Mouse (Mus musculus) lung, embryonic 14.5 days (tissue): Measurements from ENCODE around the gene Gm4491. TPM values are rescaled to one million over a fixed set of nuclear protein-coding genes. Genes with fewer than 3 reads are reported as not detected.

Experiments used
- ATAC-seq: fragments of 200-750 bp; cut with Nextera tagmentation; 2 replicates; pipeline ENCODE4 v1.8.0; 2017; ENCODE audit warnings: mild to moderate bottlenecking, moderate TSS enrichment, moderate library complexity; ENCODE audit not compliant: insufficient read depth
- DNase-seq: peaks from one replicate; pipeline ENCODE4 v3.0.0-alpha.2; 2015
- H3K27ac ChIP-seq: fragments of 300-500 bp; sonication (generic); 2 replicates; pipeline ENCODE4 v1.5.1; 2014; ENCODE audit warnings: low read depth, mild to moderate bottlenecking, moderate library complexity
- H3K27me3 ChIP-seq: fragments of 300-500 bp; sonication (generic); 2 replicates; pipeline ENCODE4 v1.6.1; 2014; ENCODE audit warnings: low read length, control low read depth; ENCODE audit not compliant: insufficient read depth
- H3K36me3 ChIP-seq: fragments of 300-500 bp; sonication (generic); 2 replicates; pipeline ENCODE4 v1.6.1; 2014; ENCODE audit warnings: control low read depth; ENCODE audit not compliant: insufficient read depth
- H3K4me1 ChIP-seq: fragments of 300-500 bp; sonication (generic); 2 replicates; pipeline ENCODE4 v1.6.1; 2014; ENCODE audit warnings: antibody characterized with exemption, control low read depth; ENCODE audit not compliant: insufficient read depth
- H3K4me2 ChIP-seq: fragments of 300-500 bp; sonication (generic); 2 replicates; pipeline ENCODE4 v1.6.1; 2014; ENCODE audit warnings: mild to moderate bottlenecking
- H3K4me3 ChIP-seq: fragments of 300-500 bp; sonication (generic); 2 replicates; pipeline ENCODE4 v1.5.1; 2014; ENCODE audit warnings: low read depth, low read length
- H3K9ac ChIP-seq: fragments of 300-500 bp; sonication (generic); 2 replicates; pipeline ENCODE4 v1.6.1; 2014
- H3K9me3 ChIP-seq: fragments of 300-500 bp; sonication (generic); 2 replicates; pipeline ENCODE4 v1.6.1; 2016; ENCODE audit warnings: low read depth, low read length, control low read depth
- CTCF ChIP-seq: IDR thresholded peaks from 2 replicates; pipeline ENCODE4 v1.5.1; 2016; ENCODE audit warnings: antibody characterized with exemption, low read depth
- WGBS: fragments of 180-500 bp; shearing (Covaris S2); extraction: QIAGEN DNeasy Blood & Tissue Kit; methylation state at CpG from one replicate; pipeline ENCODE4 v1.1.7; 2014; 5-methylcytosine and 5-hydroxymethylcytosine counted together
- polyA plus RNA-seq: library from polyadenylated mRNA; unstranded; fragments of >200 nt; fragmentation: Nextera tagmentation; extraction: Ambion mirVana; gene quantifications from 2 replicates; pipeline ENCODE4 v1.2.1, GENCODE M21; 2014

Gm4491 gene
- polyA plus RNA-seq, 1 experiment from 2014 or later: not detected

- Histone ChIP-seq H3K27ac (no peak within 1 kb of the TSS), H3K4me3 (peak within 1 kb of the TSS; percentile 53), H3K4me1 (no peaks in the 10 kb centered on the region), H3K27me3 (peaks cover 68% of the 10 kb centered on the region), H3K9me3 (no peaks in the 10 kb centered on the region), H3K9ac (peak within 1 kb of the TSS; percentile 47), H3K36me3 (no peaks in the 10 kb centered on the region), H3K4me2 (peak within 1 kb of the TSS; percentile 98)
- DNase-seq (peak; percentile 50), ATAC-seq (peak; percentile 60)
- under 1% methylated on average over 99 of the region's 101 CpGs for WGBS
- peak; percentile 10; the same call in 1 of the 2 replicates for TF ChIP-seq CTCF
These were observed 11.3 kb downstream of the Gm4491 start, which contains the start of gene Gjb2 for GRCm38 (mm10) chr14:57104106-57105023. TSS of gene Gjb2 (minus strand) at chr14:57104702.

DNA sequence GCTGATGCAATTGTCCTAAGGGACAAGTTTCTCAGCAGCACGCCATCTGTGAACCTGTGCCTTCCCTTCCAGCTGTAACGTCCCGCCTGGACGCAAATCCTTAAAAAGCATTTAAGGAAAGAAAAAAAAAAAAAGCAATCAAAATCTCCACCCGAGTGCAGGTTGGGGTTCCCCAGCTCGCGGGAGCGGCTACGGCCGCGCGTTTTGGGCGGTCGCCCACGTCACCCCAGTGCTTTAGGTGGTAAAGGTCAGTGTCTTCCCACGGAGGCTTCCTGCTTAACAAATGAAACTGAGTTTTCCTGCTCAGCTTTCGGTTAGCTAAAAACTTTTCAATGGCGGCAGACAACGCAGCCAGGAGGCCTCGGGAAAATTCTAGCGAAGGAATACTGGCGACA is 12.0 kb downstream of the Gm4491 start:
- ATAC-seq (no peak), DNase-seq (peak; percentile 12)
- TF ChIP-seq CTCF: no peak
- Histone ChIP-seq H3K9me3 (no peaks in the 10 kb centered on the region), H3K36me3 (no peaks in the 10 kb centered on the region), H3K4me2 (peak overlapping the region; percentile 98), H3K27ac (no peak overlapping the region), H3K9ac (peak overlapping the region; percentile 47), H3K4me1 (no peaks in the 10 kb centered on the region), H3K27me3 (peaks cover 68% of the 10 kb centered on the region), H3K4me3 (peak overlapping the region; percentile 53)
- 2% methylated on average over 22 of the region's 22 CpGs for WGBS

GRCm38 (mm10) chr14:57103121-57103520 is 12.6 kb downstream of the Gm4491 start:
- Histone ChIP-seq H3K27ac (no peak overlapping the region), H3K9me3 (no peaks in the 10 kb centered on the region), H3K4me2 (no peak overlapping the region), H3K4me1 (no peaks in the 10 kb centered on the region), H3K27me3 (peaks cover 68% of the 10 kb centered on the region), H3K36me3 (no peaks in the 10 kb centered on the region), H3K4me3 (no peak overlapping the region), H3K9ac (no peak overlapping the region)
- no peak for ATAC-seq
- no peak for DNase-seq
- TF ChIP-seq CTCF: no peak
- 48% methylated on average over 6 of the region's 6 CpGs for WGBS

GRCm38 (mm10) chr14:57101623-57102022 is 14.1 kb downstream of the Gm4491 start:
- ATAC-seq (no peak), DNase-seq (no peak)
- no peaks in the 10 kb centered on the region for H3K9me3 ChIP-seq
- 64% methylated on average over 7 of the region's 7 CpGs for WGBS
- peaks cover 54% of the 10 kb centered on the region for H3K27me3 ChIP-seq
- no peak overlapping the region for H3K4me3 ChIP-seq
- H3K4me1 ChIP-seq: no peaks in the 10 kb centered on the region
- H3K27ac ChIP-seq: no peak overlapping the region
- no peak overlapping the region for H3K4me2 ChIP-seq
- no peak for TF ChIP-seq CTCF
- no peak overlapping the region for H3K9ac ChIP-seq
- H3K36me3 ChIP-seq: no peaks in the 10 kb centered on the region

DNA sequence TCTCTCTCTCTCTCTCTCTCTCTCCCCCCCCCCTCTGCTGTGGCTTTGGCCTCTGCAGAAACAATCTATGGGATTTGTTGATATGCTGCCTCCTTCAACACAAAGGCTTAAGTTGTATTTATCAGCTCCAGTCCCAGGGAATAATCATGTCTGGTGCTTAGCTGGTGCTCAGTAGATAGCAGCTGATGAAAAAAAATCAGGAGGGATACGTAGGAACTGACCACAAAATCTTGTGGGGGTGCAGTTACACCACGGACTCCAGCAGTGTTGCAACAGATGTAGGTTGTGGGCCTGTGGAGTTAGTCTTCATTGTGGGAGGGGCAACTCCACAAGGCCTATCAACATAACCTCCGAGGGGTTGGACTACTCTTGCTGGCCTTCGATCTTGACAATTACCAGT is 19.8 kb downstream of the Gm4491 start:
- ATAC-seq (no peak), DNase-seq (no peak)
- no peak overlapping the region for H3K27ac ChIP-seq
- H3K4me2 ChIP-seq: no peak overlapping the region
- H3K27me3 ChIP-seq: 0 out of 2 replicates have a peak, but pooled peaks cover 3% of the 10 kb centered on the region
- H3K9ac ChIP-seq: no peak overlapping the region
- H3K4me1 ChIP-seq: no peaks in the 10 kb centered on the region
- H3K4me3 ChIP-seq: no peak overlapping the region
- H3K9me3 ChIP-seq: no peaks in the 10 kb centered on the region
- no peaks in the 10 kb centered on the region for H3K36me3 ChIP-seq
- WGBS: 68% methylated on average over 4 of the region's 4 CpGs
- no peak for TF ChIP-seq CTCF

DNA sequence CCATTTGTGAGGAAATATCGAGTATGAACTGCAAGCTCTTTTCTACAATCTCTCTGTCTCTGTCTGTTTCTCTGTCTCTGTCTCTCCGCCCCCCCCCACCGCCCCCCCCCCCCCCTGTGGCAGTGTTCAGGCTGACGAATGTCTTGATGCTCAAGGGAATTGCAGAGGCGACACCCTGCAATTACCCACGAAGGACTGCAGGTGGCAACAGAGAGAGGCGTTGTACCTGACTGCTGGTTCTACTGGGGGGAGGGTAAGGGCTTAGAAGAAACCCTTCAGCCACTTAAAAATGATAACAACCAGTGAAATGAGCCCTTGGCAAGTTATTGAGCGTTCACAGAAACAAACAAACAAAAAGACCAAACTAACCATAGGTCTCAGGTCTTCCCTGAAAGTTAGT is 22.7 kb downstream of the Gm4491 start:
- Histone ChIP-seq H3K27ac (no peak overlapping the region), H3K4me2 (no peak overlapping the region), H3K4me1 (no peaks in the 10 kb centered on the region), H3K27me3 (no peaks in the 10 kb centered on the region), H3K9ac (no peak overlapping the region), H3K4me3 (no peak overlapping the region), H3K36me3 (no peaks in the 10 kb centered on the region), H3K9me3 (no peaks in the 10 kb centered on the region)
- TF ChIP-seq CTCF: peak; percentile 69
- ATAC-seq: no peak
- peak; percentile 67 for DNase-seq
- WGBS: 6% methylated on average over 8 of the region's 8 CpGs

DNA sequence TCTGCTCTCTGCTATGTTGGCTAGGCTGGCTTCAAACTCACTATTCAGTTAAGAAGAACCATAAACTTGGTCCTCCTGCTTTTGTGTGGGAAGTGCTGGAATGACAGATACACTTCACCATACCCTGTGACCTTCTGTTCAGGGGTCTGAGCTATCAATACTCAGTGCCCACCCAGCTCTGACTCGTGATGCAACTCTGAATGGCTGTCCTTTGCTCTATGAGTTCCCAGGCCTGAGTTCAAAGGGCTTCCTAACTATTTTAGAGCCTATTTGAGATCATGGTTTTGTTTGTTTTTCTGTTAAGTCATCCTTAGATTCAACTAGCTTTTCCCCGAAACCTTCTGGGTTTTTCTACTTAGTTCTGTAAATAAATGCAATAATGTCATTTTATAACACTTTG is 25.7 kb downstream of the Gm4491 start:
- 26% methylated on average over 2 of the region's 2 CpGs for WGBS
- Histone ChIP-seq H3K4me1 (no peaks in the 10 kb centered on the region), H3K9me3 (no peaks in the 10 kb centered on the region), H3K9ac (no peak overlapping the region), H3K4me3 (no peak overlapping the region), H3K27me3 (no peaks in the 10 kb centered on the region), H3K27ac (no peak overlapping the region), H3K4me2 (no peak overlapping the region), H3K36me3 (no peaks in the 10 kb centered on the region)
- DNase-seq (no peak), ATAC-seq (no peak)
- no peak for TF ChIP-seq CTCF
